Mouse (Mus musculus) left cerebral cortex, adult 18-20 months (tissue): ENCODE measurements around the gene Tcn2. TPM values are rescaled to one million over a fixed set of nuclear protein-coding genes. Genes with fewer than 3 reads are reported as not detected.
"Not testable (repeated sequence)": the region's sequence is repeated elsewhere in the genome, so short reads cannot be mapped to it uniquely, and the experiment has no call there.

Experiments
- DNase-seq, 2 experiments: peaks; one replicate each; pipeline ENCODE4 v3.0.0; 2021 to 2022; ENCODE audit warnings: low spot score in 2 of 2, mixed read lengths in 1 of 2
- total RNA-seq, 2 experiments: library from RNA; stranded (reverse); gene quantifications; 2 replicates each; pipeline ENCODE4 v1.2.3; 2021

The Tcn2 gene
- total RNA-seq, 2 experiments from 2014 or later = 15.9 to 19.6 TPM

DNA sequence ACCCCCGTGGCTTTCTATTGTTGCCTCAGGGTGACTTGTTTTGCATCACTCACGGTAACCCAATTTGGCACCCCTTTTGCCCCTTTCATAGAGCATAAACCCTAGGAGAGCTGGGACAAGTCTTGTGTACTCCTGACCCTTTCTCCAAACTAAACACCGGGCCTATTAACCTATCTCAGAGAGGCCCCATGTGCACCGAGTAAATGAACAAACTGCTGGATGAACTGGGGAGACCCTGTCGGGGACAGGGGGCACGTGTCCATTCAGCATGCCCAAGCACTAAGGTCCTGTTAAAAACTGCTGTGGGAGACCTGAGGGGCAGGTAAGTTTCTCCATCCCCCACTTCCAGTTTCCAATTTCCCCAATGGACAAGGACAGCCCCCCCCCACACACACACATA is 1.0 kb downstream of the Tcn2 start:
- DNase-seq = no peak

DNA sequence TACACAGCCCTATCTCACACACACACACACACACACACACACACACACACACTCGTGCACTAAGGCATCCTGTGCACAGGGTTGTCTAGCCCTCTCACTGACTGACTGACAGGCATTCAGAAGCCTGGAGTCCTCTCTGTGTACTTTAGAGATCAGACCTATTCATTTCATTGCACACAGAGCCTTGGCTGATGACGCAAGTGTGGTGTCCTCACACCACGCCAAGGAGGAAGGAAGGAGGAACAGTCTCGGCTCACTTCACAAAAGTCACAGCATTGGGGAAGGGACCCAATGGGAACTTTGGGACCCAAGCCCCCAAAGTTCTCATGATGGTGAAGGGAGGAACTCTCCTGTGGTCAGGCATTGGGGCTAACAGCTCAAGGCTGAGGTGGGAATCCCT is 1.9 kb downstream of the Tcn2 start:
- no peak for DNase-seq

DNA sequence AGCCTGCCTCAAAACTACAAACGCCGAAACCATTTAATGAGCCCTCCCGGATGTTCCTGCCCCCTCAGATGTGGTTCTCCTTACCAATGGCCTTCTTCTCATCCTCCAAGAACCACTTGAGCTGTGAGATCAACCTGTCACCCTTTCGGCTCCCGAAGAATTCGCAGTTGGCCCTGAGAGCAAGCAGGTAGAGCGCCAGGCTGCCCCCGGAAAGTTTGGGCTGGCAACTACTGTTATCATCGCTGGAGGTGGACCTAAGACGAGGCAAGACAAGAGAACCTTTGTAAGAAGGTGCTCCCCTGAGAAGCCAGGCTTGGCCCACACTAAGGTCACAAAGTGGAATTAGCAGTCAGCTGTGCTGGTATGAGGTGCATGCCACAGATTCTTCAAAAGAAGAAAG is 6.0 kb downstream of the Tcn2 start:
- DNase-seq = no peak

DNA sequence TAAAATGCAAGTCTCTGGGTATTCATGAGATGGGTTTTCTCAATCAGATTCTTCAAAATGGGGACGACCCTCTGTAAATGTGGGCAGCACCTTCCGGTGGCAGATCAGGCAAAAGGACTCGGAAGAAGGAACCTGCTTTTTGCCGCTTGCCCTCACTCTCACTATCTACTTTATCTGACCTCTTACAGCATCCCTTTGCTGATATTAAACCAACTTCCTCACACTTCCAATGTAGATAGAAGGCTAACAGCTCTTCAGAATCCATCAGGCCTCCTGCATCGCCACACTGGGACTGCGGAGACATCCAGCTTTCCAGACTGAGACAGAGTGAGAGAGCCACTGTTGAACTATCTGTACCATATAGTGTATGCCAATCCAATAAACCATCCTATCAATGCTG is 9.2 kb downstream of the Tcn2 start:
- no peak for DNase-seq

DNA sequence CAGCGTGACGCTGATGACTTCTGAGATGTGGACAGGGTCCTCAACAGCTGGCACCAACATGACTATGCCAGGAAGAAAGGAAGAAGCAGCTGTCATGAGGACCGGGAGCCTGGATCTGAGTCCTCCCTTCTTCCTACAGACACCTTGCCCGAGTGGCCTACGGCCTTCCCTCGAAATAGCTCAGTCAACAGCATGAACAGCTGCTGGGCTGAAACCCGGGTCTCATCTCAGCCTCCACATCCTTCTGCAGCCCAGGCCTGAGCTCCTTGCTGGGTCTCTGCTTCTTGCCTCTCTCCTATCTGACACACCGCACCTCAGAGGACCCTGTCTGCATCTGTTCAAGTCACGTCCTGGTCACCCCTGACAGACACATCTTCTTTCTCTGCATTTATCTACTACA is 9.8 kb downstream of the Tcn2 start:
- no peak for DNase-seq

DNA sequence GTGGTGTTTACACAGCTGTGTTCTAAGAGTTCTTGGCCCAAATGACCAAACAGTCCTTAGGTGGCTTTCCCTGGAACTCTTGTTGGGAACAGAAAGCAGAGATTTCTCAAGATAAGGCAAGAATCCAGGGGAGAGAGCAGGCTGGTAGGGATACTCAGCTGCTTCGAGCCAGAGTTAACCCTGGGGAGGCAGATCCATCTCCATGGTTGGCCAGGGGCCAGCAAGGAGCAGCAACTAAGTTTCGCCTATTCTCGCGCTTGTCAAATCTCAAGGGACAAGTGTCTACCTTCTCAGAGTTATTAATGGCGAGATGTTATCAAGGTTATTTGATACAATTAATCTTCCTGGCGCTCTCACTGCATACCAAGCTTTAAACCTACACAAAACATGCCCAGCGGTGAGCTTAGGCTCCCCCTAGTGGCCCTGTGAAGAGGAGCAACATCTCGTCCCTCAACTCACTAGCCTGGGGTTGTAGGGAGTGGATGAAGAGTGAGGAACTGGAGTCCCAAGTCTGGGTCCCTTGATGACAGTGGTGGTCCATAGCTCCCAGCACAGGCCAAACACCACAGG is 10.6 kb downstream of the Tcn2 start:
- DNase-seq = peak; percentile 68 to 74

DNA sequence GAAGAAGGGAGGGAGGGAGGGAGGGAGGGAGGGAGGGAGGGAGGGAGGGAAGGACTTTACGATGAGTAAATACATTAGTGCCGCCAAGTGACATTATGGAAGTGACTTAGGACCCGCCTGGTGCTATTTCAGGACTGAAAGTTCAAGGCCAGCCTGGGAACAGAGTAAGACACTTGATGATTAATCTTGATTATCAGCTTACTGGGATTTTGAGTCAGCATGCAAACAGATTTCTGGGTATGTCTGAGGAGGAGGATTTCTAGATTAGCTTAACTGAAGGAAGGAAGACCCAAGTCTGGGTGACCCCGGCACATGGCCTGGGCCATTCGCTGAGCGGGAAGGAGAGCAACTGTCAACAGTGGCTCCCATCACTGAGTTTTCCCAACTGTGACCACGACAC is 11.5 kb downstream of the Tcn2 start:
- no peak for DNase-seq

DNA sequence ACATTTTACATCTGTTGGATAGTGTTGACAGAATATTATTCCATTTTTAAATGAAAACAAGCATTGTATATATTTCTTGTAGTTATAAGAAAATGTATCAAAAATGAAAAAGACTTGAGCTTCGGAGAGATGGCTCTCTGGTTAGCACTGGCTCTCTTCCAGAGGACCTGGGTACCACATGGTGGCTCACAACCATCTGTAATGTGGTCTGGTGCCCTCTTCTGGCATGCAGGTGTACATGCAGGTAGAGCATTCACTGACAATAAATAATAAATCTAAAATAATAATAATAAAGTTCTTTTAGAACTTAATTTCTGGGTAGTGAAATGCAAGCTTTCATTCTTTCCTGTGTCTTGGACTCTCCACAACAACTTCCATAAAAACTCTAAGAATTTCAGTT is 13.2 kb downstream of the Tcn2 start:
- DNase-seq = no peak

DNA sequence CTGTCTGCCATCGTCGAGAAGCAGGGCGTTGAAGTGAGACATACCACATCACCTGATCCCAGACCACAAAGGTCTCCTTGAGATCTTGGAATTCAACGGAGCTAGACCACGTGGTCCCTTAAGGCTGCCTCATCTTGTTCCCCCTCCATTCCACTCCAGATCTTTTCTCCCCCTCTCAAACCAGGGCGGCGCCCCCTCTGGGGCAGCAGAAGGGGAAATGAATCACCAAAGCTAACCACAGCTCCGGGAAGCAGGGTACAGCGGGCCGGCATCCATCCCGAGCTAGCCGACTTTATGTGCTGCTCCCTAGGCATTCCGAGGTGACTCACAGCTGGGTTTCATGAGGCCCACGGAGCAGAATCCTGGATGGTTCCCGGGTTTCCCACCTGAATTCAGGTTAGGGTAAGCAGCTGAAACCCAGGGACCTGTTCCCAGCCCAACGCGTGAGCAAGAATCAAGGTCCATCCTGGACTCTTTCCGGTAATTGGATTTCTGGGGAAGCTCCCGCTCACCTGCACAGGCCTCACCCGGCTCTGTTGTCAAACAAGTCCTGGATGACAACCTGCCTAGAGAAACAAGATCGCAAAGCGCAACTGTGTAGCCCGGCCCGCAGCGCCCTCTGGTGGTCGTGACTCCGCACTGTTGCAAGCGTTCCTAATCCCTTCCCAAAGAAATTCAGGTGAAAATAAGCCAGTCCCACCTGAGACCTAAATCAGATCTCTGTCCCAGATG is 17.7 kb downstream of the Tcn2 start, which contains the start of gene Slc35e4:
Gene Slc35e4, minus strand, starts transcription at position 556 of the 732 bp plus-strand sequence.
- peak; percentile 81 to 87 for DNase-seq

DNA sequence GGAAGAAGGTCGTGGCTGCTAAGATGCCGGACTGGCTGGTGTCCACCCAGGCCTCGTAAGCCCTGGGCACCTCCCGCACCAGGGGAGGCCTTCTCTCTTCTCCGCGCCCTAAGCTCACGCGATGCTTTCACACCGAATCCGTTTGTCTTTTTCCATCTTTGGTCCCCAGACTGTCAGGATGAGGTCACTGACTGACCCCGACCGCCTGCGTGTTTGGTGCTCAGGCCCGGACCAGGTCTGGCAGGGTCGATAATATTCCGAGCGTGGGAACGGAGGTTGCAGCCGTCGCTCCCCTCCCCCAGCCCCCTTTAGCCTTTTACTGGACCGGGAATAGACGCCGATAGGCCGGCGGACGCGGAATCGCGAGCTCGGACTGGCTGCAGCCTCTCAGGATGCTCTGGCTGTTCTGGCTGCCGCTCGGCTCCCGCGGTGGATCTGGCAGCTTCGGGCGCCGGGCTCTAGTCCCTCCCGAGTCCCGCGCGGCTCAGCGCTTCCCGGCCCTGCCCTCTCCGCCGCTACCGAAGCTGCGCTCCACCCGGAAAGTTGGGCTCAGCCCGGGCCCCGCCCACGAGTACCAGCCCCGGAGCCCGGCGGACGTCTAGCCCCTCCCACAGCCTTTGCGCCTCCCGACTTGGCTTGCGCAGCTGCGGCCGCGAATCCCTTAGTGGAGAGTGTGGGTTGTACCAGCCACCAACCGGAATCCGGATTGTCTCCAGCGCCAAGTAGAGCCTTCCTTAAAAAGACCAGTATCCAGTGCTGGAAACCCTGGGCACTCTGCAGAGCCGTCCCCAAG is 18.4 kb downstream of the Tcn2 start:
- DNase-seq = peak; percentile 94 to 98

DNA sequence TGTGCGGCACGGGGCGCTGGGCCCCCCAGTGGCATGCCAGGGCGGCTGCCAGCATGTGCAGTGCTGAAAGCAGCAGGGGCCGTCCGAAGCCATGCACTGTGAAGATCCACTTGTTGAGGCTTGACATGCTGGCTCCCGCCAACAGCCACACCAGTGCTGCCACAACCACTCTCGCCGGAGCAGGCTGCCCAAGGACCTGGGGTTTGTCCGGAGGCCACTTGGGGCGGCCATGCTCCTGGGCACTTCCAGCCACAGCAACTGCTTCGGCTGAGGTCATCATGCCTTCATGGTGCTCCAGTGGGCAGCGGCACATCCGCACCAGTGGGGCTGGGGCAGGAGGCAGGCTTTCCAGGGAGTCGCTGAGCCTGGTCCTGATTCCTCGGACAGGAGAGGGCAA is 19.1 kb downstream of the Tcn2 start:
- no peak for DNase-seq

DNA sequence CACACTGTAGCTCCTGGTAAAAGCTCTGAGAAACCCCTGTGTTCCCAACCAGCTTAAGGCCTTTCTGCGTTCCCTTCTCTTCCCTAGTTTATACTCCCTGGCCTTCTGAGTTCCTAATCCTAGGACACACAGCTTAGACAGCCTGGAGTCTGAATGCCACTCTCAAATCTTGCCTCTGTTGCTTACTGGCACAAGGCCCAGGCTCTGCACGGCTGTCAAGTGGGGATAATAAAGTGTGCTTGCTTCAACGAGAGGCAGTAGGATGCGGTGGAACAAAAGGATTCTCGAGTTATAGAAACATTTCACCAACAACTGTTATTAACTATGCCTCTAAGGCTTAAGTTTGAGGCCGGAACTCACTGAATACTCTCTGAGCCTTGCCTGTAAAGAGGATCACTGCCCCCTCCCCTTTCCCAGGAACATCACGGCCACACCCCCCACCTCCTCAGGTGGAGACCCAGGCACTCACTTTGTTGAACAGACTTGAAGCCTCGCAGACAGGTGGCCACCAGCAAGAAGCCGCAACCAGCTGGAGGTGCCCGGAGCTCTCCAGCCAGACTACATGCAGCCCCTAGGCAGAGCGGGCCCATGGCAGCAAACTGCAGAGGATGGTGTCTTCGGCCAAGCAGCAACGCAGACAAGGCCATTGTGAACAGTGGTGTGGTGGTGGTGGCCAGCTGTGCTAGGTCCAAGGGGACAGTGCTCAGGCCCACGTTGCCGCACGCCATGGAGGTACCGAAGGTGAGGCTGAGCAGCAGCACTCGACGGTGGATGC is 19.7 kb downstream of the Tcn2 start:
- peak in 1 of 2 experiments; percentile 45 for DNase-seq

DNA sequence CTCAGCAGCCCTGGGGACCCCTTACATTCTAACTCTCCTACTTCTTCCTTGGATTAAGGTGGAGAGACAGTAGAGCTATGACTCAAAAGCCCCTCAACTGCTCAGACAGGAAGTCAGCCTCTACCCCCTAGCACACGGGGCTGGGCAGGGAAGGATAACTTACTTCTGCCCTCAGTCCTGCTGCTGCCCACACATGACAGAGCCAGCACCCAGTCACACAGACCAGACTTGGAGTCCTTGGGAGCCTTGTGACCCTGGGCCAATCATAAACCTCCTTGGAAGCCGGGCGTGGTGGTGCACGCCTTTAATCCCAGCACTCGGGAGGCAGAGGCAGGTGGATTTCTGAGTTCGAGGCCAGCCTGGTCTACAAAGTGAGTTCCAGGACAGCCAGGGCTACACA is 20.5 kb downstream of the Tcn2 start:
- DNase-seq = not testable (repeated sequence)

DNA sequence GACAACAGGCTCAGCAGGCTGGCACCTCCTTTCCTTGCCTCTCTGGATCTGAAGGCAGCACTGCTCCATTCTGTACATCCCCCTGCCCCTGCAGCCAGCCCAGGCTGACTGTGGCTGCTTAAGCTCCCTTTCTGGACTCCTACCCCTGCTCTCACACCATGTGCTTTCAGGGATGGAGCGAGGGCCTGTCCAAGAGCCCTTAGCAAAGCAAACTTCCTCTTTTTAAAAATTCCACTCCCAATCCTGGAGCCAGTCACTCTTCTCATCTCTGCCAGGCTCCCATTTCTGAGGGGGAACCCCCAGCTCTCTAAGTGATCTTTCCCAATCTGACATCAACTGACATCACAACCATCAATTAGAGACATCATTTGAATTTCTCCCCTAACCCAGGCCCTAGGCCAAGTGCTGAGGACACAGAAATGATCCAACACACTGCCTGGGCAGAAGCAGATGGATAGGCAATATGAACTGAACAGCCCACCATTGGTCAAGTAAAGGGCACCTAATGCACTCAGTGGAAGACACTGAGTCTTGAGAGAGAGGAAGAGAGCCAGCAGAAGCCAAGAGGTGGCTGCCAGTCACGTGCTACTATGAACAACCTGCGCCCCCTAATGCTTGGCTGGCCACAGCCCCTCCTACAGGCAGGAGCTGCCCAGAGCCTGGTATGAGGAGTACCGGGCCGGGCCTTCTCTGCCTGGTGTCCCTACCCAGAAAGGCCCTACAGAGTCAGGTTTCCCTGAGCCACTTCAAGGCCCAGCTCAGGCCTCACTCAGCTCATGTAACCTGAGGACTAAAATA is 21.2 kb downstream of the Tcn2 start:
- DNase-seq = no peak

DNA sequence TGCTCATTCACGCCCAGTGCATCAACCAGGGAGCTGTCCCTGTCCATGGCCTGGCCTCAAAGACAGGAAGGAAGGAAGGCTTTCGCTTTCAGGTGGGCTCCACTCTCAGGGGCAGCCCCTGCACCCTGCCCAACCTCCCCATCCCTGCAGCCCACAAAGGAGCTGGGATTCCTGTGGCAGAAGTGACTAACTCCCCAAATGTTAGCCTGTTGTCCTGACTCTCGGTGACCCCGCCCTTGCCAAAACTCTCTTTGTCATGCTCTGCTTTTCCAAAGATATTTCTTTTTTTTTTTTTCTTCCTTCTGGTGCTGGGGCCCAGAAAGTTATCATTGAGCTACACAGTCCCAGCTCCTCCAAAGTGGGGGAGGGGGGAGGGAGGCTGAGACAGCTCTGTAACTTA is 22.7 kb downstream of the Tcn2 start:
- DNase-seq = no peak

DNA sequence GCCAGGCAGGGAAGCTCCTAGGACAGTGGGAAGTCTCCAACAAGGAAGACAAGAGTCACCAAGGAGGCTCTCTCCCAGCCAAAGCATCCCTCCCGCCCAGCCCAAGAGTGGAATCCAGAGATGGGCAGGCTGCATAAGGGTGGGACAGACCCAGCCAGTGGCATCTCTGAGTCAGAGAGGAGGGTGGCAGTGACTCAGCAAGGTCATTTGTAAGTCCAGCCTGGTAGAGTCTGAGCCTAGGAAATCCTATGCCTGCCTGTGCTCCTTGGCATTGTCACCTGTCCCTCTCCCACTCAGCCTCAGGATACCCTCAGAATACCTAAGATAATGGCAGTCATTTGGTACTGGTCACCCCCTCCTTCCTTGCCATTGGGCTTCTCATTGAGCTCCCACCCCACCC is 26.5 kb downstream of the Tcn2 start:
- DNase-seq = no peak

DNA sequence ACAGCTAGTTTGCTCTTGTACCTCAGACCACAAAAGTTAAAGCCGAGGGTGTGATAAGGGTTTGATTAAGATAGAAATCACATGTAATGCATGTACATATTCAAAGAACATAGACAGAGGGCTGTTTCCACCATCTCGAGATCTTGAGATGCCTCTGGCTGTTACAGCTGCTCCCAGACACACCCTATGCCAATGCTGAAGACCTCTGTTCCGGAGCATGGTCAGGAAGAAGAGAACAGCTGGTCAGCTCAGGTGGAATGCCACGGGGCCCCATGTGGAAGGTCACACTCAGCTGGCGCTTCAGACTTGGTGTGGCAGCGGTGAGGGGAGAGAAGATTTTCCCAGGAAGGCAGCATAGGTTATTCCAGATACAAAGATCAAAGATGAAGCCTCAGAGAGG is 27.3 kb downstream of the Tcn2 start:
- no peak for DNase-seq

DNA sequence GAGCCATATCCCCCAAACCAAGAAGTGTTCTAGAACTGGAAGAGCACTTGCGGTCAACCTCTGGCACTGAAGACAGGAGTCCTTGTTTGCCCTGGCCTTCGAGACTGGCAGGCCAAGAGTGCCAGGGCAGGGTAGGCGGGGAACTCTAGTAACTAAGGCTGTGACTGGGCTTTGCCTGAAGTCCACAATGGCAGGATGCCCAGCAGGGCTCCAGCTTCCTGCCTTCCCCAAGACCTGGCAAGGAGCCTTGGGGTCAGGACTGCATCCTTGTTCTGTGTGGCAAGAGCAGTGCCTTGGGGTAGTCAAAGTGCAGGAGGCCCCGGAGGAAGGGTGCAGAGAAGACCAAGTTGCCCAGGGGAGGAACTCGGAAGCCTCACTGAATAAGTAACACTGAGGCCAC is 28.9 kb downstream of the Tcn2 start:
- DNase-seq = peak in 1 of 2 experiments; percentile 41

DNA sequence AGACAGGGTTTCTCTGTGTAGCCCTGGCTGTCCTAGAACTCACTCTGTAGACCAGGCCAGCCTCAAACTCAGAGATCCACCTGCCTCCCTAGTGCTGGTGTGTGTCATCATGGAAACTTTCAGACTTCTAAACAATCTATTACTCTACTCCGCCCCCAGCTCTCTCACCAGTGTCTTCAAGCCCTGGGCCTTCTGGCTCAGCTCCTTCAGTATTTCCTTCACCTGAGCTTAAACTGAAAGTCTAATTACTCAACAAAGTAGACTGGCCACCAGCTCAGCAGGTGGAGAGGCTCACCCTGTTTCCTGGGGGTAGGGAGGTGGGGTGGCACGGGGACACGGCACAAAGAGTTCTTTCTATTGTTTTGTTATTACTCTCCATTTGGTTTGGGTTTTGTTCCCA is 29.4 kb downstream of the Tcn2 start:
- no peak for DNase-seq

DNA sequence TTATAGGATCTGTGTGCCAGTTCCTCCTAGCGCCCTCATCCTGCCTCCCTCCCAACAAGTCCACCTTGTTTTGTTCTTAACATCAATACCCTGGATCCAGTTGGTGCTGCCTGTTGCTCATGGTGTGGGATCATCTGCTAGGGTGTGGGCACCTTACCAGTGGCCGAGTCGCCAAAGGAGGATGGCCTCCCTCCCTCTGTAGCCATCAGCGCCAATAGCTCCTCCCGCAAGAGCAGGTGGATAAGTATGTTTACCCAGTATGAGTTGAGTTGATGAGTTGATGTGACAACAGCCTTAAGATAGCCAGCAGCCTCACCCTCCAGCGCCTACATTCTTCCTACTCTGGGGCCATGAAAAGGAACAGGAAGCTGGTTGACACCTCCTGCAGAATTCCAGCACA is 31.7 kb downstream of the Tcn2 start:
- no peak for DNase-seq

DNA sequence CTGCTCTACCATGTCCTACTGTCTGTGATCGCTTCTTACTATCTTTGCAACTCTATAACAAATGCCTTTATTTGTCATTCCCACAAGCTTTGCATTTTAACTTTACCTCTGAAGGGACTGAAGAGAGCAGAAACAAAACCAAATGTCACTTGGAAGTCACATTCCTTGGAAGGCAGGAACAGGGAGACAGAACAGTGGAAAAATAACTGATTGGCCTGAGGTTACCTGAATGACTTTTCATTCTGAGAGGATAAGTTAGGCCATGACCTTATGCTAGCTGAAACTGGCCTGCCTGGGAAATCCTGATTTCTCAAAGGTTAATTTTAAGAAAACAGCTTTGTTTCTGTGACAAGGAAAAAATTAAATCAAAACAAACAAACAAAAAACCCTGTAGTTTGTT is 36.0 kb downstream of the Tcn2 start:
- DNase-seq = no peak
